Mouse (Mus musculus) kidney, postnatal 14 days (tissue): Measurements from ENCODE around the gene Slc39a13.
"Not testable (repeated sequence)": the region's sequence is repeated elsewhere in the genome, so short reads cannot be mapped to it uniquely, and the experiment has no call there.

Experiments used
- DNase-seq: peaks from one replicate; pipeline ENCODE4 v3.0.0; 2022; ENCODE audit warnings: mixed read lengths

Slc39a13 gene

DNA sequence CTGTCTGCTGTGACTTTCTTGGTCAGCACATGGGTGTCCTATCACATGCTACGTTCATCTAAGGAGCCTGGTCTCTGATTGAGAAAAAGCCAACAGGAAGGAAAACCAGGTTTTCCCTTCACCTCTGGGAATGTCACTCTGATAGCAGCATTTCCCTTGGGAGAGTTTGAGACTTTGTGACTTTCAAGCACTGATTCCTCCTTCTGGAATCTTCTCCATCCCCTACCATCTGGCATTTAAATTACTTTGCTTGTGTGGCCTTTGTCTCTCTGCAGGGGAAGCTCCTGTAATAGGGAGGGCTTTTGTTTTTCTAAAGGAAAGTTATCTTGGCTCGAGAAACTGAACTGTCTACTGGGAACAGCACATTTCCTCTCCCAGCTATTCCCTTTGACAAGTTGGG lies 47.1 kb downstream of the Slc39a13 start:
- DNase-seq = no peak

DNA sequence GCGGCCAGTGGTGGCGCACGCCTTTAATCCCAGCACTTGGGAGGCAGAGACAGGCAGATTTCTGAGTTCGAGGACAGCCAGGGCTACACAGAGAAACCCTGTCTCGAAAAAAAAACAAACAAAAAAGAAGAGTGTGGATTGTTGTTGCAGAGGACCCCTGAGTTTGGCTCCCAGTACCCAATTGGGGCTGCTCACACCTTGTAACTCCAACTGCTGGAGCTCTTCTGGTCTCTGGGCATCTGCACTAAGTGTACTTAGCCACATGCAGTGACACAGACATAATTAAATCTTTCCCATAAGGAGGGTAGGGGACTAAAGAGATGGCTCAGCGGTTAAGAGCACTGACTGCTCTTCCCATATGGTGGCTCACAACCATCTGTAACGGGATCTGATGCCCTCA lies 48.0 kb downstream of the Slc39a13 start:
- not testable (repeated sequence) for DNase-seq

DNA sequence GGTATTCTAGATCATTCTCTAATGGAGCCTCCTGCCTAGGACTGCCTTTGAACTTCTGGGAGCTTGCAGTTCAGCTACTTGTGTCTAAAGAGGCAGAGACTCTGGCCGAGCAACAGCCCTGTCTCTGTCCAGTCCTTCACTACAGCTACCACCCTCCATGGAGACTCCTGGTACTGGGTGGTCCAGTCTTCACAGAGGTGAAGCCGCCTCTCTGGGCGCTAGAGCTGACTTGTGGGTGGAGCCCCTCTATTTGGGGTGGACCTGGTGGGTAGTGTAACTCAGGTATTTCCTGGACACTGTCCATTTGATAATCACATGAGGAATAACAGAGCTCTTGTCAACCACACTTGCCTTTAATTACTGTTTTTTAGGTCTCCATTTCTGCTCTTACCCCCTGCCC lies 50.3 kb downstream of the Slc39a13 start:
- no peak for DNase-seq

DNA sequence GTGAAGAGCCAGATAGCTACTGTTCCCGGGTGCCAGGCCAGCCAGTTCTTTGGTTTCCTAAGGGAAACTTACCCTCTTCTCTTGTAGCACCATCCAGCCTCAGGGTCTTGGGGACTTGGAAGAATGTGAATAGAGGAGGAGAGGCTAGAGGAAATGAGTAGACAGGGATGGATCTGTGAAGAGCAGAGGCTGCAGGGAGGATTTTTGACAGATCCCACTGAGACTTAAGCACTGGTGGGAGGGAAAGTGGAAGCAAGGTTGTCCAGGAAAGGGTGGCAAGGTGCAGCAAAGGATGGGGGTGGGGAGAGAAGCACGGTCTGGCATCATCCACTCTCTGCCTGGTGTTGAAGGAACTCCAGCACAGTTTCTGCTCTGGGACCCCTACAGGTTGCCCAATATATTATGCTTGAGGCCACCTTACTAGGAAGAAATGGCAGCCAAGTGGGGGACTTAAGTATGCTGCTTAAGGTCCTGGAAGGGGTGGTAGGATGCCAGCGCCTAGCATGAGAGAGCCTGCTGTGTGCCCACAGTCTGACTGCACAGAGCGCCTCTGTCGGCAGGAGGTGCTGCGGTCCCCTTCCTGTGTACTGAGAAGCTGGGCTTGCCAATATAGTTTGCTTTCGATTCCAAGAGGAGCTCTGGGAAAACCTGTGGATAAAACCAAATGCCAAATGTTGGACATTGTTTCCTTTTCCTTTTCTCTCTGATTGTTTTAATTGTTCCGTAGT lies 52.0 kb downstream of the Slc39a13 start:
- no peak for DNase-seq

DNA sequence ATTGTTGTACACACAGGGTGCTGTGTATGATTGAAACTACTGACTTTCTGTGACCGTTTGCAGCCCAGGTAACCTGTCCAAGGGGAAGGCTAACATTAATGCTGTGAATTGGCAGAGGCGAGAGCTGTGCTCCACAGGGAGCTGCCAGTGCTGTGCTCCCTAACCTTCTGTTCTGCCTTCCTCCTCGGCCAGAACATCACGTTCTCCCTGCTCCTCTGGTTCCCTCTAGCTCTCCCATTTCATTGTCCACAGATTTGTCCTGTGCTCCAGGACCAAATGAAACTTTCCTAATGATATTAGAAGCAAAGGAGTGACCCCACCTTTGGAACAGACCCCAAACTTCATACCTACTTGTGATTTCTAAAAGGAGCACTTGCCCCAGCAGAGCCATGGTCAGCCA lies 54.8 kb downstream of the Slc39a13 start:
- DNase-seq = peak; percentile 41

DNA sequence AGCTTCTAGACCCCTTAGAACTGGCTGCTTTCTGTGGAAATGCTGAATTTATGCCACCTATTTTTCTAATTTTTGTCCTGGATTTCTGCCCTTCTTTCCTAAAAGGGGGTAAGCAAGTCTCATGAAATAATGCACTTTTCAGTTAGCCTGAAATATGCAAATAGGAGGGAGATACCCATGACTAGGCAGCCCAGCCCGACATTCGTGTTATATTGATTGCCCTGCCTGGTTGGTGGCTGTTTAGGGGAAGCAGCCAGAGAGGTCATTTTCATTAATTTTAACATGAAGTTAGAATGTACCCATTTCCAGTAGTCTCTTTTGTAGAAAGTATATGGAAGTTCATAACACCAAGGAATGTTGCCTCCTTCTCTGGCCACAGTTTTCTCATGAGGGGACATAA lies 56.3 kb downstream of the Slc39a13 start:
- no peak for DNase-seq
